Mouse (Mus musculus) skeletal muscle tissue, adult 2 months (tissue): ENCODE data around the gene Rara.

Experiments used
- DNase-seq: peaks from one replicate; pipeline ENCODE4 v3.0.0-alpha.2; 2012; ENCODE audit warnings: low read depth, low spot score

Gene Rara

DNA sequence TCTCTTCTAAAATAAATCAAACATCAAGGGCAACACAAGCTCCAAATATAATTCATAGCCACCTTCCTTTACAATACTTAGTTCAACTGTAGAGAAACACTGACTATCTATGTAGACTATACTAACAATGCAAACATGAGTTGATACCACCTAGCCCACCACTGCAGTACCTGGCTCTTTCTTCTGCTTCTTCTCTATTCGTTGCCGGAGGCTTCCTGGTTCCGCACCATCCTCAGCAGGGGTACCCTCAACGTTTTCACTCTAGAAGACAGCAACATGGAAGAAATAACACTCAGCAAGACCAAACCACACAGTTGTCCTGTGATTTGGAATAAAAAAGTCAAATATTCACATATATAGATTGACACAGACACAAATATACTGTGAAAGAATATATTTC is 70.0 kb downstream of the Rara start:
- DNase-seq: no peak

GRCm38 (mm10) chr11:98998776-98999175 is 71.2 kb downstream of the Rara start:
- DNase-seq: no peak

- no peak for DNase-seq
Observed at GRCm38 (mm10) chr11:98999243-98999642, 71.6 kb downstream of the Rara start.

GRCm38 (mm10) chr11:99006788-99007187 is 79.2 kb downstream of the Rara start:
- no peak for DNase-seq

DNA sequence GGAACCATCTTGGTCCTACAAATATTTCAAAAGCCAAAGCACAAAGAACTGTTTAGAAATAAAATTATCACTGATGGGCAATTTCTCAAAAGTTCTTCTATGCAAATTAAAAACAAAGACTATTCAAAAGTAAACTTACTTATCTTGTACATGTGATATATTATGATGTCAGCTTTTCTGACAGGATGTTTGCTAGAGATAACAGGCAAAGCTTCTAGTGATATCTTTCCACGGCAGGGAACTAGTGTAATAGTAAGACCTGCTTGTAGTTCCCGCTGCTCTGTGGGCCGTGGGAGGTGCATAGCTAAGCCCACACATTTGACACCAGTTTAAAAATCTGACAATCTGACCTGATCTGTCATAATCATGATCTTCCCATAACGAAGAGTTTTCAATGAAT is 82.5 kb downstream of the Rara start:
- no peak for DNase-seq

DNA sequence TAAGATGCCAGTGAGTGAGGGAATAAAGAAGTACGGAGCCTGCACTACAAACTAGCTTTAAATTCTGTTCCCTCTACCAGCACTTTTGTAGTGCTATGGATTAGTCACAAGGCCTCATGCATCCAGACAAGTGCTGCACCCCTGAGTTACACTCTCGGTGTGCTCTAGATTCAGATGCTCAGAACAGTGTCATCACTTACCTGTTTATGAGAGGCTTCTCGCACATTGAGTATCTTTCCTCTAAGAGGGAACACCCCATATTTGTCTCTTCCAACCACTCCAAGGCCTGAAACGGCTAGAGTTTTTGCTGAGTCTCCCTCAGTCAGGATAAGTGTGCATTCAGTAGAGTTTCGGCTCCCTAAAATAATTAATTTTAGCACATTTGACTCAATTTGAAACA is 83.1 kb downstream of the Rara start:
- DNase-seq: no peak

DNA sequence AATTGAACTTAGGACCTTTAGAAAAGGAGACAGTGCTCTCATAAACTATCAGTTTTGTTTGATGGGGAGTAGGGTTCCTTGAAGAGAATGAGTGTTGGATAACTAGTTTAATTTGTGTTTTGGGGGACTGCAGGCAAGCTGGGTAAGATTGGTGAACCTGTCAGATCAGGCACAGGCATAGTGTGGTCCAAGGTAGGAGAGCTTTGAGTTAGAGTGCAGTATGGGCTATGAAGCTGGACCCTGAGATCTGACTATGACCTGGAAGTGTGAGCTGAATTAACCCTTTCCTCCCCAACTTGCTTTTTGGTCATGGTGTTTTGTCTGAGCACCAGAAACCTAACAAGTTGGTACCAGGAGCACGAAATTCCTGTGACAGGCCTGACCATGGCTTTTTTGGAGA is 86.2 kb downstream of the Rara start:
- DNase-seq: no peak

- DNase-seq: no peak
Observed at GRCm38 (mm10) chr11:99019844-99020243, 92.2 kb downstream of the Rara start.

DNA sequence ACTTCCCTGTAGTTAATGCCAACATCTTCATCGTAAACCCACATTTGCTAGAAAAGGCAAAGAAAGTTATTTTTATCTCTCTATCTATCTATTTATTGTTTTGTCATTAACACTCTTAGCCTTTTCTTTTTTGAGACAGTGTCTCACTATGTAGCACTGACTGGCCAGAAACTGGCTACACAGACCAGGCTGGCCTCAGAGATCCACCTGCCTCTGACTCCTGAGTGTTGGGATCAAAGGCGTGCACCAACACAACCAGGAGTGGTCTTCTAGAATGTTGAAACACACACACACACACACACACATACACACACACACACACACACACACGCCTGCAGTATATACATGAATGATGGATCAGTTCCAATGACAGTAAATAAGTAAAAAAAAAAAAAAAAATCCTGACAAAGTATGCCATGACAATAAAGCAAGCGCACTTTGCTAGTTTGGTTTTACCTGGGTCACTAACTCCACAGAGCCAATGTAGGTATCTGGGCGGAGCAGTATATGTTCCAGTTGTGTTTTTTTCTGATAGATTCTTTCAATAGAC is 94.8 kb downstream of the Rara start:
- no peak for DNase-seq

- DNase-seq: no peak
Observed at GRCm38 (mm10) chr11:99023094-99023493, 95.5 kb downstream of the Rara start.

- peak; percentile 98 for DNase-seq
Observed at GRCm38 (mm10) chr11:99023500-99024467, 96.2 kb downstream of the Rara start, which contains the start of gene Top2a. Top2a (minus strand) TSS chr11:99024189.
